Mouse (Mus musculus) embryonic facial prominence, embryonic 15.5 days (tissue): ENCODE data around the gene Ticam1. TPM values are rescaled to one million over a fixed set of nuclear protein-coding genes. Genes with fewer than 3 reads are reported as not detected.
"Not testable (repeated sequence)": the region's sequence is repeated elsewhere in the genome, so short reads cannot be mapped to it uniquely, and the experiment has no call there.

Source experiments
- ATAC-seq: fragments of 200-750 bp; cut with Nextera tagmentation; 2 replicates; pipeline ENCODE4 v1.8.0; 2017; ENCODE audit warnings: low read depth, moderate TSS enrichment; ENCODE audit not compliant: insufficient number of reproducible peaks, low FRiP score, low TSS enrichment
- H3K27ac ChIP-seq: fragments of 300-500 bp; sonication (generic); replicated peaks from 2 replicates; pipeline ENCODE4 v1.5.1; 2015; ENCODE audit warnings: mild to moderate bottlenecking, inconsistent platforms
- H3K27me3 ChIP-seq: fragments of 300-500 bp; sonication (generic); 2 replicates; pipeline ENCODE4 v1.6.1; 2015; ENCODE audit warnings: inconsistent platforms
- H3K36me3 ChIP-seq: fragments of 300-500 bp; sonication (generic); 2 replicates; pipeline ENCODE4 v1.6.1; 2015; ENCODE audit warnings: mild to moderate bottlenecking, inconsistent platforms
- H3K4me1 ChIP-seq: fragments of 300-500 bp; sonication (generic); 2 replicates; pipeline ENCODE4 v1.6.1; 2015; ENCODE audit warnings: inconsistent platforms
- H3K4me2 ChIP-seq: fragments of 300-500 bp; sonication (generic); replicated peaks from 2 replicates; pipeline ENCODE4 v1.6.1; 2015; ENCODE audit warnings: mild to moderate bottlenecking, inconsistent platforms
- H3K4me3 ChIP-seq: fragments of 300-500 bp; sonication (generic); replicated peaks from 2 replicates; pipeline ENCODE4 v1.5.1; 2015; ENCODE audit warnings: mild to moderate bottlenecking, inconsistent platforms
- H3K9ac ChIP-seq: fragments of 300-500 bp; sonication (generic); 2 replicates; pipeline ENCODE4 v1.6.1; 2015; ENCODE audit warnings: inconsistent platforms
- H3K9me3 ChIP-seq: fragments of 300-500 bp; sonication (generic); replicated peaks from 2 replicates; pipeline ENCODE4 v1.6.1; 2016; ENCODE audit warnings: inconsistent platforms
- WGBS: fragments of 180-500 bp; shearing (Covaris S2); methylation state at CpG from one replicate; pipeline ENCODE4 v1.1.7; 2015; 5-methylcytosine and 5-hydroxymethylcytosine counted together
- polyA plus RNA-seq: library from polyadenylated mRNA; unstranded; fragments of >200 nt; fragmentation: Nextera tagmentation; extraction: Ambion mirVana; gene quantifications from 2 replicates; pipeline ENCODE4 v1.2.1, GENCODE M21; 2015

Gene Ticam1
- polyA plus RNA-seq, 1 experiment from 2014 or later: 7.4 TPM

DNA sequence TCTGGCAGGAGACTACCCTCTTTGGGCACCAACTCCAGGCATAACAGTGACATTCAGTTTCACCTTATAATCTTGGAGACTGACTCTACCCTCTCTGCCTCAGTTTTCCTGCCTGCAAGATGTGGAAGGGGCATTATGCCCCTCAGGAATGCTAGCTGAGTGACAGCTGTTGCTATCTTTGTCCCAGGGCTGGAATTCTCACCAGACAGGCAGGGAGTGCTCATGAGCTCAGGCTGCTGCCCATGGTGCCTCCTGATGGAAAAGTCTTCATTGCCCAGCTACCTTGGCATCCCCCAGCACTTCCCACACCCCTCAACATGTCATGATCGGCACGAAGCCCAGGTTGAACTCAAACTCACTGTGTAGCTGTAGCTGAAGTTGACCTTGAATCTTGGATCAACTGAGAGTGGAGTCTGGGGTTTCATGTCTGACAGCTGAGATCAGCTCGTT lies 13.9 kb downstream of the Ticam1 start:
- H3K36me3 ChIP-seq: peaks cover 53% of the 10 kb centered on the region
- H3K4me2 ChIP-seq: no peak overlapping the region
- ATAC-seq: no peak
- WGBS: 72% methylated on average over 3 of the region's 3 CpGs
- no peak overlapping the region for H3K9ac ChIP-seq
- H3K27ac ChIP-seq: peak overlapping the region; percentile 6; the same call in 1 of the 2 replicates
- H3K4me3 ChIP-seq: no peak overlapping the region
- no peaks in the 10 kb centered on the region for H3K27me3 ChIP-seq
- H3K9me3 ChIP-seq: no peaks in the 10 kb centered on the region
- H3K4me1 ChIP-seq: peaks cover 54% of the 10 kb centered on the region

DNA sequence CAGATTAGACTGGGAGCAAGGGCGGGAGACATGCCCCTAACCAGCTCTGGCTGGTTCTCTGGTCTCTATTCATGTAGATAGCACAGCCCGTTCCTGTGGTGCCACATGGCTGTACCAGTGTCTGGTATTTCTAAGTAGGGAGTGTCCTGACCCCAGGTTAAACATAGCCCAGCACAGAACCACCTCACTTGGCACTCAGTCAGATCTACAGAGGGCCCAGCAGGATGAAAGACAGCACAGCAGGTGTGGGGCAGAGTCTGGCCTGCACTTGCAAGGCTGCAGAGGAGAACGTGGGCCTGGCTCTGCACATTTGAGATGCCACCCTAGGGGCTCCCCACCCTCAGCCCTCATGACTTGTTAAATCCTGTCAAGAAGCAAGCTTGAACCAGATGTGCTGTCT lies 15.4 kb downstream of the Ticam1 start:
- Histone ChIP-seq H3K27me3 (no peaks in the 10 kb centered on the region), H3K4me2 (no peak overlapping the region), H3K9ac (no peak overlapping the region), H3K9me3 (no peaks in the 10 kb centered on the region), H3K4me3 (no peak overlapping the region), H3K4me1 (peaks cover 57% of the 10 kb centered on the region), H3K27ac (peak overlapping the region; percentile 40; the same call in 1 of the 2 replicates), H3K36me3 (peaks cover 53% of the 10 kb centered on the region)
- WGBS: 45% methylated on average over 3 of the region's 3 CpGs
- no peak for ATAC-seq

- ATAC-seq: no peak
- Histone ChIP-seq H3K36me3 (peaks cover 50% of the 10 kb centered on the region), H3K4me1 (peaks cover 66% of the 10 kb centered on the region), H3K27me3 (no peaks in the 10 kb centered on the region), H3K27ac (0 out of 2 replicates have a peak overlapping the region, but pooled peaks have one; percentile 11), H3K9ac (no peak overlapping the region), H3K4me2 (peak overlapping the region; percentile 97), H3K4me3 (peak overlapping the region; percentile 3; the same call in 1 of the 2 replicates), H3K9me3 (no peaks in the 10 kb centered on the region)
- WGBS: 84% methylated on average over 10 of the region's 10 CpGs
These were observed 17.1 kb downstream of the Ticam1 start for GRCm38 (mm10) chr17:56259301-56260037.

- H3K9ac ChIP-seq, ATAC-seq, H3K27me3 ChIP-seq, H3K27ac ChIP-seq, H3K9me3 ChIP-seq: not testable (repeated sequence)
- 0 out of 2 replicates have a peak overlapping the region, but pooled peaks have one; percentile 3 for H3K4me3 ChIP-seq
- H3K36me3 ChIP-seq: peaks cover 50% of the 10 kb centered on the region
- H3K4me2 ChIP-seq: peak overlapping the region; percentile 97
- H3K4me1 ChIP-seq: peaks cover 66% of the 10 kb centered on the region
- WGBS: 83% methylated on average over 2 of the region's 2 CpGs
These were observed 17.8 kb downstream of the Ticam1 start for GRCm38 (mm10) chr17:56258812-56259211.

GRCm38 (mm10) chr17:56258269-56258668 lies 18.3 kb downstream of the Ticam1 start:
- not testable (repeated sequence) for H3K27ac ChIP-seq, H3K9ac ChIP-seq, H3K27me3 ChIP-seq, H3K9me3 ChIP-seq, ATAC-seq
- 92% methylated on average over 19 of the region's 19 CpGs for WGBS
- Histone ChIP-seq H3K4me2 (peak overlapping the region; percentile 97), H3K4me3 (peak overlapping the region; percentile 69; the same call in 1 of the 2 replicates), H3K4me1 (peaks cover 66% of the 10 kb centered on the region), H3K36me3 (peaks cover 49% of the 10 kb centered on the region)

DNA sequence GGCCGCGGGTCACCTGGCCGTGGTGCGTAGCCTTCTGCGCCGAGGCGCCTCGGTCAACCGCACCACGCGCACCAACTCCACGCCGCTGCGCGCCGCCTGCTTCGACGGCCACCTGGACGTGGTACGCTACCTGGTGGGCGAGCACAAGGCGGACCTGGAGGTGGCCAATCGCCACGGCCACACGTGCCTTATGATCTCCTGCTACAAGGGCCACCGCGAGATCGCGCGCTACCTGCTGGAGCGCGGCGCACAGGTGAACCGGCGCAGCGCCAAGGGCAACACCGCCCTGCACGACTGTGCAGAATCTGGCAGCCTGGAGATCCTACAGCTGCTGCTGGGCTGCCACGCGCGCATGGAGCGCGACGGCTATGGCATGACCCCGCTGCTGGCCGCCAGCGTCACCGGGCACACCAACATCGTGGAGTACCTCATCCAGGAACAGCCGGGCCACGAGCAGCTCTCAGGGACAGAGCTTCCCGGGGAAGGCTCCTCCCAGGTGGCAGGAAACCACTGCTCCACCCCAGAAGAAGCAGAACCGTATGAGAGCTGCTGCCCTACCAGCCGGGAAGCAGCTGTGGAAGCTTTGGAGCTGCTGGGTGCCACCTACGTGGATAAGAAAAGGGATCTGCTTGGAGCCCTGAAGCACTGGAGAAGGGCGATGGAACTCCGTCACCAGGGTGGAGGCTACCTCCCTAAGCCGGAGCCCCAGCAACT lies 19.2 kb downstream of the Ticam1 start:
- H3K4me3 ChIP-seq: peak overlapping the region; percentile 69
- peaks cover 61% of the 10 kb centered on the region for H3K4me1 ChIP-seq
- peak overlapping the region; percentile 50 for H3K9ac ChIP-seq
- peak overlapping the region; percentile 97 for H3K4me2 ChIP-seq
- 8% methylated on average over 58 of the region's 58 CpGs for WGBS
- peaks cover 42% of the 10 kb centered on the region for H3K36me3 ChIP-seq
- no peaks in the 10 kb centered on the region for H3K9me3 ChIP-seq
- ATAC-seq: no peak
- H3K27me3 ChIP-seq: no peaks in the 10 kb centered on the region
- 0 out of 2 replicates have a peak overlapping the region, but pooled peaks have one; percentile 58 for H3K27ac ChIP-seq

DNA sequence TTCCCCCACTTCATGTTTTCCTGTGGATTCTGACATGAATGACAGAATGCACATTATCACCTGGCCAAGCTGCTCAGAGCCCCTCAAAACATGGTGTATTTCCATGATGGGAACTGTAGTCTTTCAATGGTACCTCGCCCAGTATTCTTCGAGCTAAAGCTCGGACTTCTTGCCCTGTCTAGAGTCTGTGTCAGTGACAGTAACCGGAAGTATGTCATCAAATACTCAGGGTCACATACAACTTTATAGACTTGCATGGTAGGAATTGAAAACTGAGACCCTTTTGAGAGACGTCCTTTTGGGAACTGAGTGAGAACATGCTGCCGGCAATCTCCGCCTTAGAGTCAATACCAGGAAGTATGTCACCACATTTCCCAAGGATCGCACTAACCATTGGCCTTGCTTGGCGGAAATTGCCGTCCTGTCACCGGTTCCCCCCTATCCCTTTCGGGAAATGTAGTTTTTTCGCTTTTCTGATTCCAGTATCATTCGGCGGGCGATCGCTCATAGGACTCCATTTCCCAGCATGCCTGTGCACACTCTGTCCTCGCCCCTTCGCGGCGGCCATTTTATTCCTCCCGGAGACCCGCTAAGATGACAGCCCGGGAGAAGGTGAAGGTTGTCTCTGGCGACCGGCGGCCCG lies 20.2 kb downstream of the Ticam1 start, which contains the start of gene Fem1a:
Gene Fem1a (plus strand): TSS at position 572 of the 643 bp plus-strand sequence.
- Histone ChIP-seq H3K27ac (peak within 1 kb of the TSS; percentile 95), H3K27me3 (no peaks in the 10 kb centered on the region), H3K9ac (peak within 1 kb of the TSS; percentile 50), H3K36me3 (peaks cover 34% of the 10 kb centered on the region), H3K9me3 (no peaks in the 10 kb centered on the region), H3K4me2 (peak within 1 kb of the TSS; percentile 97), H3K4me1 (peaks cover 53% of the 10 kb centered on the region), H3K4me3 (peak within 1 kb of the TSS; percentile 69)
- peak; percentile 90 for ATAC-seq
- under 1% methylated on average over 28 of the region's 28 CpGs for WGBS

GRCm38 (mm10) chr17:56255863-56256238 lies 20.7 kb downstream of the Ticam1 start:
- H3K27ac ChIP-seq: peak overlapping the region; percentile 95
- peak overlapping the region; percentile 69 for H3K4me3 ChIP-seq
- H3K4me1 ChIP-seq: peaks cover 51% of the 10 kb centered on the region
- under 1% methylated on average over 32 of the region's 32 CpGs for WGBS
- H3K27me3 ChIP-seq: no peaks in the 10 kb centered on the region
- H3K4me2 ChIP-seq: peak overlapping the region; percentile 65
- H3K9me3 ChIP-seq: no peaks in the 10 kb centered on the region
- ATAC-seq: peak; percentile 92
- H3K36me3 ChIP-seq: peaks cover 29% of the 10 kb centered on the region
- H3K9ac ChIP-seq: peak overlapping the region; percentile 24

DNA sequence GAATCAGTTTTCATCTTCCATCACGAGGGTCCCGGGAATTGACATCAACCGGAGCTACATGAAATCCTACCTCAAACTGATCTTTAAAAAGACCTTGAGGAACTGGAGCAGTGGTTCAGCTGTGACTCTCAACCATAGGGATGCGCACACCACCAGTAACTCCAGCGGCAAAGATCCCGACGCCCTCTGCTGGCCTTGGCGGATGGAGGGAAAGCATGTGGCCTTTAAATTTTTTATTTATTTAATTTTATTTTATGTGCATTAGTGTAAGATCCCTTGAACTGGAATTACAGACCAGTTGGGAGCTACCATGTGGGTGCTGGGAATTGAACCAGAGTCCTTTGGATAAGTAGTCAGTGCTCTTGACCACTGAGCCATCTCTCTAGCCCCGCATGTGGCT lies 21.2 kb downstream of the Ticam1 start:
- Histone ChIP-seq H3K9me3 (no peaks in the 10 kb centered on the region), H3K4me2 (peak overlapping the region; percentile 65), H3K27me3 (no peaks in the 10 kb centered on the region), H3K4me1 (peaks cover 47% of the 10 kb centered on the region), H3K36me3 (peaks cover 25% of the 10 kb centered on the region), H3K9ac (no peak overlapping the region), H3K4me3 (peak overlapping the region; percentile 69), H3K27ac (peak overlapping the region; percentile 77)
- ATAC-seq: no peak
- 17% methylated on average over 9 of the region's 9 CpGs for WGBS

DNA sequence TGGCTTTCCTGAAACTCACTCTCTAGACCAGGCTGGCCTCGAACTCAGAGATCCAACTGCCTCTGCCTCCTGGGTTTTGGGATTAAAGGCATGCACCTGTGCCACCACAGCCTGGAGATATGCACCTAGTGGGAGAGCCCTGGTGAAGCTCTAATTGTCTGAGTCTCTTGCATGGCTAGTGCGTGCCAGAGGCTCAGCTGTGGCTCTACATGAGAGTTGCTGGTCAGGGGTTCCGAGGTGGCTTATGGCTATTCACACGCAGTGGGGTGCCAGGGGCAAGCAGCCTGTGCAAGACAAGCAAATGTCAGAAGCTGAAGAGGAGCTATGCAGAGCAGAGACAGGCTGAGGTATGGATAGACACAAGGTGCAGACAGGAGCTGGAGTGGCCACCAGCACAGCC lies 21.9 kb downstream of the Ticam1 start:
- H3K4me3 ChIP-seq: no peak overlapping the region
- H3K4me2 ChIP-seq: no peak overlapping the region
- no peaks in the 10 kb centered on the region for H3K27me3 ChIP-seq
- peaks cover 18% of the 10 kb centered on the region for H3K36me3 ChIP-seq
- WGBS: 79% methylated on average over 4 of the region's 4 CpGs
- H3K9ac ChIP-seq: no peak overlapping the region; the same call in 1 of the 2 replicates
- H3K4me1 ChIP-seq: peaks cover 39% of the 10 kb centered on the region
- H3K9me3 ChIP-seq: no peaks in the 10 kb centered on the region
- no peak for ATAC-seq
- no peak overlapping the region for H3K27ac ChIP-seq
